Mouse (Mus musculus): ENCODE measurements around the gene Samd4b. TPM values are rescaled to one million over a fixed set of nuclear protein-coding genes. Genes with fewer than 3 reads are reported as not detected.

The Samd4b gene
- 82.1 TPM for polyA plus RNA-seq (2017; shearing (Covaris generic))

GRCm38 (mm10) chr7:28597642-28598446 lies at the start of gene Samd4b, which contains the start of gene Pak4:
Gene Samd4b (minus strand): TSS chr7:28598144.
Gene Pak4 (minus strand): TSS chr7:28598185.

GRCm38 (mm10) chr7:28631073-28631472 lies 33.1 kb upstream of the Samd4b start, which contains the start of gene Acp7:
Gene Acp7 (minus strand): TSS chr7:28631332.

DNA sequence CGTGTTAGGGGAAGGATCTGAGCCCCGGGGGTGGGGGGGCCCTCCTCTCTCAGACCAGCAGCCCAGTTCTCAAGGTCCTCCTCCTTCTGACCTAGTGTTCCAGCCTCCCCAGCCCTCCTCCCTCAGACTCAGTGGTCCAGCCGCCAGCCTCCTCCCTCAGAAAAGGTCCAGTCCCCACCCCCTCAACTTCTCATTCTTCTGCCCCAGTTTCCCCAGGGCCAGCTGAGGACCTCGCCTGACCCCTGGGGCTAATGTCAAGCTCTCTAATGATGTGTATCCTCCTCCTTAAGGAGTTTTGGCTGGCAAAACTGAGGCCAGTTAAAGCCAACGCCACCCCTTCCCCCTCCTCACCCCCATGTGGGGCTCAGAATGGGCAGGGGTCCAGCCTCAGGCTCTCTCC lies 50.8 kb downstream of the Samd4b start, which contains the start of gene Nccrp1:
Gene Nccrp1 (minus strand): TSS at position 101 of the 400 bp plus-strand sequence.

GRCm38 (mm10) chr7:28540526-28540925 lies 57.4 kb downstream of the Samd4b start, which contains the start of gene Sycn:
Gene Sycn (plus strand): TSS chr7:28540885.

DNA sequence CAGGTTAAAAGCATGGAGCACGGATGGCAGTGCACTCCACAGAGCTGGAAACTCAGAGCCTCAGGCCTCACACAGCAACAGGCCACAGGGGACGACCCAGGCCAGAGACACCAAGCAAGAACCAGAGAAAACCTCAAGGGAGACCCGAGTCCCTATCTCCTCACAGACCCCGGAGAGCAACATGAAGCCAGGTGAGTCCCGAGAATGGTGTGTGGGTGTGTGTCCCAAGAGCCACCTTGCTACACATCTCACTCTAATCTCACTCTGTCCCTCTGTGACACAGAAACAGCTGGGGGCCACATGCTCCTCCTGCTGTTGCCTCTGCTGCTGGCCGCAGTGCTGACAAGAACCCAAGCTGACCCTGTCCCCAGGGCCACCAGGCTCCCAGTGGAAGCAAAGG lies 75.4 kb downstream of the Samd4b start, which contains the start of gene Ifnl3:
Gene Ifnl3 (plus strand): TSS at position 301 of the 400 bp plus-strand sequence.

GRCm38 (mm10) chr7:28510405-28510974 lies 87.5 kb downstream of the Samd4b start, which contains the start of gene Ifnl2:
Gene Ifnl2 (minus strand): TSS chr7:28510455.

DNA sequence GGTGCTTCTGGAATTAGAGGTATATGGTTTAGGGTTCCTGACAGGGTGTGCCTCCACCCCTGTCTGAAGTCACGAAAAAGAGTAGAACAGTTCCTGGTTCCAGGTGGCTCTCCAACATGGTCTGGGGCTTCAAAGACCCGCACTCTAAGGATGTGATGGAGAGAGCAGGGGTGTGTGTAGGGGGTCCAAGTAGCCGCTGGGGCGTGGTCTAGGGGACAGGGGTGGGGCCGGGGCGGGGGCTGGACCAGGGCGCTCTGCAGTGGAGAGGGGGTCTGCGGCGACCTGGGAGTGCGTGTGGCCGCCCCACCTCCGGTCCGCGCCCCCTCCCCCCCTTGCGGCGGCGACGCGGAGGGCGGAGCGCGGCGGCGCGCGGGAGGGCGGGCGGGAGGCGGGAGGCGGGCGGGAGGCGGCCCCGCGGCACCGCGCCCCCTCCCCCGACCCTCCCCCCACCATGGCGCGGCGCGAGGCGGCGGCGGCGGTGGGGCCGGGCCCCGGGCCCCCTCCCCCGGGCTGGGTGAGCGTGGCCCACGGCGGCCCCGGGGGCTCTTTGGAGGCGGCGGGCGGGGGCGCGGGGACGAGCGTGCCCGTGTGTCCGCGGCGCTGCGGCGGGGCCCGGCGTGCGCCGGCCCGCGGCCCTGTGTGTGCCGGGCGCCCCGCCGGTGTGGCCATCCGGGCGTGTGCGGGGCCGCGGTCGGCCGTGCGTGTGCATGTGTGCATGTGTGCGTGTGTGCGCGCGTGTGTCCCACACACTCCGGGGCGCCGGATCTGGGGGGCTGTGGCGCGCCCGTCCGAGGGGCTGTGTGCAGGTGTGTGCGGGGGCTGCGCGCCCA lies 146.2 kb downstream of the Samd4b start, which contains the start of gene Lrfn1:
Gene Lrfn1 (plus strand): TSS at position 450 of the 830 bp plus-strand sequence.

DNA sequence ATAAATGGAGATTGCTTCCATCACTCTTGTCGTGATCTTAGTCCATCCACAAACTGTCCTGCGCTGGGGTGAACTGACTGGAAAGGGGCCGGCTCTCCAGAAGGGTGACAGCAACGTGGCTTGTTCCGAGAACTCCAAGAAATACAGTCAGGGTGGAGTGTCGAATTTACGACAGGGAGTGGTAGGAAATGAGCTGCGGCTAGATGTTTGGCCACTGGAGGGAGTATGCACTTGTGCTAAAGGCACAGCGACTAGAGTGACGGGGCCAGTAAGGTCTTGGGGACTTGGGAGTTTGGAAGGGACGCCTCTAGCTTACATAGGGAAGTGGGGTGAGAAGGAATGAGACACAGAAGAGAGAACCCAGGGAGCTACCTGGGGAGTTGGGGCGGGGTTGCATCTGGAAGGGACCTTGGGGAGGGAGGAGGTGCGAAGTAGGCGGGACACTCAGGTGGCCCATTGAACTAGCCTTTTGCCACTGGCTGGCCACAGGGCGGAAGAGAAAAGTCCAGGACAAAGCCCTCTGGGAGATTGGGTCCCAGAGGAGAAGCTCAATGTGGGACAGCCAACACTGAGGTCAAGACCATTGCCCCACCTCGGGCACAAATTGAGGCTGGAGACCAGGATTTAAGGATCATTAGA lies 160.9 kb downstream of the Samd4b start, which contains the start of gene Gmfg:
Gene Gmfg (plus strand): TSS at position 516 of the 639 bp plus-strand sequence.

GRCm38 (mm10) chr7:28392429-28393271 lies 205.3 kb downstream of the Samd4b start, which contains the start of the genes Med29 and Paf1:
Gene Med29 (minus strand): TSS chr7:28392708.
Gene Paf1 (plus strand): TSS chr7:28392951.

DNA sequence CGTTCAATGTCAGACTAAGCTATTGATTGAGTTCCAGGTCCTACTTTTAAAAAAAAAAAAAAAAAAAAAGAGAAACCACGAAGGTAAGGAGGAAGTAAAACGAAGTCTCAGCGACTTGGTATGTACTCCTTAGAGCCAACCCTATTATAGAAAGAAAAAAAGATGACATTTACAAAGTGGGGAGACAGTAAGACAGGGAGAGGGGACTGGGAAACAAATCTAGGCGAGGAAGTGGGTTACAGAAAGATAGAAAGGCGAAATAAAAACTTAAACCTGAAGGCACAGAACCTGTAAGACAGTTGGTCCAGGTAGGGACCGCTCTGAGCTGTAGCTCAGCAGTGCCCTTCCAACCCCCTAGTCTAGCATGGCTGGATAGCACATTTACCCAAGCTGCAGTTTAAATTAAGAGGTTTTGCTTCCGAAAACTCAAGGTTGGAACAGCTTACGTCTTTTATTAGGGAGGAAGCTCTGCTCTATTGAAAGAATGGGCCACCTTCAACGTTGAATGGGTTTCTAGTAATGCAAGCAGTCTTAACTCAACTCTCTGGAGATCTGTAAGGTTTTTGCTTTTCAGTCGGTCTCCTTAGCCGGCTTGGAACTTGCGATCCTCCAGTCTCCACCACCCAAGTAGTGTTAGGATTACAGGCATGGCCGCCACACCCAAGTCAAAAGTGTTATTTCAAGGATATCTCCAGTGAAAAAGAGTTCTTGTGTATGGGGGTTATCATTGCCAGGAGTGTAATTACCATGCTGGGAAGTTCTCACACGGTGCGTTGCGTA lies 217.5 kb downstream of the Samd4b start, which contains the start of gene Zfp36:
Gene Zfp36 (minus strand): TSS at position 17 of the 780 bp plus-strand sequence.

GRCm38 (mm10) chr7:28372251-28373108 lies 225.5 kb downstream of the Samd4b start, which contains the start of gene Plekhg2:
Gene Plekhg2 (minus strand): TSS chr7:28372599.

GRCm38 (mm10) chr7:28350155-28350883 lies 247.6 kb downstream of the Samd4b start, which contains the start of gene Rps16:
Gene Rps16 (plus strand): TSS chr7:28350652.

Other genes starting within 250 kb of the Samd4b start
- gene Rps16, start 247.5 kb downstream of the Samd4b start, polyA plus RNA-seq (2017; shearing (Covaris generic)), result 900 TPM
- gene Plekhg2, start 225.5 kb downstream of the Samd4b start, polyA plus RNA-seq (2017; shearing (Covaris generic)), result 31.8 TPM
- gene Zfp36, start 217.9 kb downstream of the Samd4b start, polyA plus RNA-seq (2017; shearing (Covaris generic)), result 618 TPM
- 18.6 TPM for gene Med29, start 205.4 kb downstream of the Samd4b start, polyA plus RNA-seq (2017; shearing (Covaris generic))
- 136 TPM for gene Paf1, start 205.2 kb downstream of the Samd4b start, polyA plus RNA-seq (2017; shearing (Covaris generic))
- 536 TPM for gene Gmfg, start 160.7 kb downstream of the Samd4b start, polyA plus RNA-seq (2017; shearing (Covaris generic))
- gene Lrfn1, start 146.2 kb downstream of the Samd4b start, polyA plus RNA-seq (2017; shearing (Covaris generic)), result 1.8 TPM
- not detected for gene Ifnl2, start 87.7 kb downstream of the Samd4b start, polyA plus RNA-seq (2017; shearing (Covaris generic))
- gene Ifnl3, start 75.3 kb downstream of the Samd4b start, polyA plus RNA-seq (2017; shearing (Covaris generic)), result not detected
- not detected for gene Sycn, start 57.3 kb downstream of the Samd4b start, polyA plus RNA-seq (2017; shearing (Covaris generic))
- gene Nccrp1, start 50.9 kb downstream of the Samd4b start, polyA plus RNA-seq (2017; shearing (Covaris generic)), result 1.3 TPM
- gene Pak4, start within 50 bp of the Samd4b start, polyA plus RNA-seq (2017; shearing (Covaris generic)), result 8.1 TPM
- gene Acp7, start 33.2 kb upstream of the Samd4b start, polyA plus RNA-seq (2017; shearing (Covaris generic)), result not detected
- gene Fbxo27, start 94.7 kb upstream of the Samd4b start, polyA plus RNA-seq (2017; shearing (Covaris generic)), result 2.8 TPM
- gene Fbxo17, start 118.7 kb upstream of the Samd4b start, polyA plus RNA-seq (2017; shearing (Covaris generic)), result 6.0 TPM
- 37.6 TPM for gene Mrps12, start 143.7 kb upstream of the Samd4b start, polyA plus RNA-seq (2017; shearing (Covaris generic))
- gene Sars2, start 143.8 kb upstream of the Samd4b start, polyA plus RNA-seq (2017; shearing (Covaris generic)), result 20.6 TPM
- gene Ccer2, start 158.0 kb upstream of the Samd4b start, polyA plus RNA-seq (2017; shearing (Covaris generic)), result not detected
- gene Sirt2, start 168.6 kb upstream of the Samd4b start, polyA plus RNA-seq (2017; shearing (Covaris generic)), result 71.7 TPM
- gene Nfkbib, start 169.4 kb upstream of the Samd4b start, polyA plus RNA-seq (2017; shearing (Covaris generic)), result 222 TPM
- gene Rinl, start 190.8 kb upstream of the Samd4b start, polyA plus RNA-seq (2017; shearing (Covaris generic)), result 258 TPM
- gene Hnrnpl, start 210.4 kb upstream of the Samd4b start, polyA plus RNA-seq (2017; shearing (Covaris generic)), result 333 TPM
- gene Ech1, start 227.1 kb upstream of the Samd4b start, polyA plus RNA-seq (2017; shearing (Covaris generic)), result 121 TPM
- 17.6 TPM for gene Lgals4, start 235.7 kb upstream of the Samd4b start, polyA plus RNA-seq (2017; shearing (Covaris generic))

All from effector memory CD4-positive, alpha-beta T cell, adult 5 months (primary cell).